Mouse (Mus musculus) brain, embryonic 14.5 days (tissue): ENCODE measurements around the gene Lrrc42.

ENCODE experiments used
- CTCF ChIP-seq: fragments of 200-500 bp; IDR thresholded peaks from 2 replicates; pipeline ENCODE4 v1.5.1; 2012; ENCODE audit warnings: inconsistent platforms, mild to moderate bottlenecking, moderate library complexity, borderline replicate concordance; ENCODE audit not compliant: insufficient read depth, insufficient read length; ENCODE audit errors: extremely low read depth
- POLR2A ChIP-seq: fragments of 200-500 bp; IDR thresholded peaks from 2 replicates; pipeline ENCODE4 v1.6.1; 2012; ENCODE audit warnings: mild to moderate bottlenecking, inconsistent platforms, borderline replicate concordance; ENCODE audit not compliant: poor library complexity, insufficient read depth, insufficient read length, severe bottlenecking; ENCODE audit errors: extremely low read depth

DNA sequence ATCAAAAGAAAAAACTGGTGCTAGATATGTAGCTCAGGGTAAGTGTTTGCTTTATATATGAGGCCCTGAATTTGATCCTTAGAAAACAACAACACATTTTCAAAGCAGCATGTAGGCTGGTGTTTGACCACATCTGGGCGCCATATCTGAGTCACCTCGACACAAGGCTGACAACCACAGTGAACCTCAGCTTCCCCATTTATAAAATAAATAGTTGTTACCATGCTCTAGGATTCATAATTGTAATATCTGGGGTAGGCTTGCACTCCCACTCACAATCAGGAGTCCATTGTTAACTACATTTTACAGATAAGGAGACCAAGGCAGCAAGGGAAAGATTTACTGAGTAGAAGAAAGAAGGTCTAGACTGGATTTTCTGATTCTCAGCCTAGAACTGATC lies 27.0 kb downstream of the Lrrc42 start:
- no peak for TF ChIP-seq POLR2A
- TF ChIP-seq CTCF, result no peak
